Mouse (Mus musculus) hindbrain, embryonic 16.5 days (tissue): Measurements from ENCODE around the gene Rwdd3. TPM values are rescaled to one million over a fixed set of nuclear protein-coding genes. Genes with fewer than 3 reads are reported as not detected.

Experiments used
- ATAC-seq: fragments of 200-750 bp; cut with Nextera tagmentation; 2 replicates; pipeline ENCODE4 v1.8.0; 2017; ENCODE audit warnings: moderate TSS enrichment, moderate library complexity
- H3K27ac ChIP-seq: fragments of 300-500 bp; sonication (generic); 2 replicates; pipeline ENCODE4 v1.5.1; 2014; ENCODE audit warnings: low read depth, mild to moderate bottlenecking, control low read depth, low read length, moderate library complexity
- H3K27me3 ChIP-seq: fragments of 300-500 bp; sonication (generic); replicated peaks from 2 replicates; pipeline ENCODE4 v1.6.1; 2014; ENCODE audit warnings: low read length; ENCODE audit not compliant: control insufficient read depth, insufficient read depth
- H3K36me3 ChIP-seq: fragments of 300-500 bp; sonication (generic); 2 replicates; pipeline ENCODE4 v1.6.1; 2014; ENCODE audit warnings: mild to moderate bottlenecking, low read length, moderate library complexity, mixed read lengths; ENCODE audit not compliant: control insufficient read depth, insufficient read depth
- H3K4me1 ChIP-seq: fragments of 300-500 bp; sonication (generic); 2 replicates; pipeline ENCODE4 v1.6.1; 2014; ENCODE audit warnings: low read depth, low read length; ENCODE audit not compliant: control insufficient read depth, insufficient read depth
- H3K4me2 ChIP-seq: fragments of 300-500 bp; sonication (generic); 2 replicates; pipeline ENCODE4 v1.6.1; 2014; ENCODE audit warnings: mild to moderate bottlenecking, low read length, control low read depth, moderate library complexity
- H3K4me3 ChIP-seq: fragments of 300-500 bp; sonication (generic); 2 replicates; pipeline ENCODE4 v1.5.1; 2014; ENCODE audit warnings: mild to moderate bottlenecking, low read length, control low read depth, moderate library complexity
- H3K9ac ChIP-seq: fragments of 300-500 bp; sonication (generic); 2 replicates; pipeline ENCODE4 v1.6.1; 2014; ENCODE audit warnings: low read depth, mild to moderate bottlenecking, control low read depth, low read length, moderate library complexity
- H3K9me3 ChIP-seq: fragments of 300-500 bp; sonication (generic); 2 replicates; pipeline ENCODE4 v1.6.1; 2014; ENCODE audit warnings: mild to moderate bottlenecking, low read length, moderate library complexity; ENCODE audit not compliant: control insufficient read depth
- WGBS: fragments of 180-500 bp; shearing (Covaris S2); extraction: QIAGEN DNeasy Blood & Tissue Kit; methylation state at CpG from one replicate; pipeline ENCODE4 v1.1.7; 2014; 5-methylcytosine and 5-hydroxymethylcytosine counted together
- polyA plus RNA-seq: library from polyadenylated mRNA; unstranded; fragments of >200 nt; fragmentation: Nextera tagmentation; extraction: Ambion mirVana; gene quantifications from 2 replicates; pipeline ENCODE4 v1.2.1, GENCODE M21; 2015

Gene Rwdd3
- polyA plus RNA-seq, result 7.7 and 8.6 TPM in 2 replicates

DNA sequence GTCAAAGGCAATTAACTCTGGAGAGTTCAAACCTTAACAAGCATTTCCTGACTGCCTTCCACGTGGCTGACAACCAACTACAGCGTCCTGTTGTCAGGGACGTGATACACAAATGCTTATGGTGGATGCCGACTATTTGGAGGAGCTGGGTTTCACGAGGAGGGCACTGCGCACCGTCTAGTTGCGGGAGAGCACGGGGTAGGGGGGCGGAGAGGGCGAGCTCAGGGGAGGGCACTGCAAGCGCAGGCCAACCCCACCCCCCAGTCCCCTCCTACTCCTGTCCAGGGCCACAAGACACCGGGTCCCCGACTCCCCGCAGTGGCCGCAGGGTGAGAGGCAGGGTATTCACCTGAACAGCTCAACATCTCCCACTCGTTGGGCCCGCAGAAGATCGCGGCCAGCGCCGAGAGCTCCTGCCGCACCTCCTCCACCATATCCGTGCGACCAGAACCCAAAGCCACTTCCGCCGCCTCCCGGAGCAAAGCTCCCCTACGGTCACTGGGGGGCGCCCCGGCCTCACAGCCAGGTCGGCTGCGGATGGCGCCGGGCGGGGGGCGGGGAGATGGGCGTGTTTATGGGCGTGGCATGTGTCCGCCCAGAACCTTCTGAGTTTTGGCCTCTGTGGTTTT, at the start of gene Rwdd3:
Gene Rwdd3 (minus strand): TSS at position 453 of the 629 bp plus-strand sequence.
- Histone ChIP-seq H3K27me3 (no peaks in the 10 kb centered on the region), H3K4me2 (peak within 1 kb of the TSS; percentile 85), H3K4me3 (peak within 1 kb of the TSS; percentile 72), H3K9me3 (no peaks in the 10 kb centered on the region), H3K9ac (peak within 1 kb of the TSS; percentile 79), H3K27ac (peak within 1 kb of the TSS; percentile 71; the same call in 1 of the 2 replicates), H3K4me1 (no peaks in the 10 kb centered on the region), H3K36me3 (no peaks in the 10 kb centered on the region)
- under 1% methylated on average over 39 of the region's 40 CpGs for WGBS
- peak; percentile 95 for ATAC-seq

DNA sequence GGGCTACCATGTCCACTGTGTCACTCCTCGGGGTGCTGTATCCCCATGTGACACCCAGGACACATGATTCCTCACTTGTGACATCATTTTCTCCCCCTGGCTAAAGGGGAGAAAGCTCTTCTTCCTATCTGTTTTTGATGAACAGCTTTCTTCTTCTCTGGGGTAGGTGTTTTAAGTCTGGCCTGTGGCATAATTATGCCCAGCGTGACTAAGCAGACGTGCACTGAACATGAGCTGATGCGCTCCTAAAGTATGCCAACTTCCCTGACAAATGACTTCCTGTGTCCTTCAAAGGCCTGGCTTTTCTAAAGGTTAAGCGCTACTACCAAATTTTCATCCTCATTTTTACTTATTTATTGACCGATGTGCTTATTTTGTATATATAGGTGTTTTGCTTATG, 45.5 kb upstream of the Rwdd3 start:
- Histone ChIP-seq H3K9me3 (no peaks in the 10 kb centered on the region), H3K27ac (no peak overlapping the region), H3K36me3 (no peaks in the 10 kb centered on the region), H3K4me3 (no peak overlapping the region), H3K27me3 (no peaks in the 10 kb centered on the region), H3K4me1 (no peaks in the 10 kb centered on the region), H3K9ac (no peak overlapping the region), H3K4me2 (no peak overlapping the region)
- WGBS, result 83% methylated on average over 6 of the region's 6 CpGs
- no peak for ATAC-seq

DNA sequence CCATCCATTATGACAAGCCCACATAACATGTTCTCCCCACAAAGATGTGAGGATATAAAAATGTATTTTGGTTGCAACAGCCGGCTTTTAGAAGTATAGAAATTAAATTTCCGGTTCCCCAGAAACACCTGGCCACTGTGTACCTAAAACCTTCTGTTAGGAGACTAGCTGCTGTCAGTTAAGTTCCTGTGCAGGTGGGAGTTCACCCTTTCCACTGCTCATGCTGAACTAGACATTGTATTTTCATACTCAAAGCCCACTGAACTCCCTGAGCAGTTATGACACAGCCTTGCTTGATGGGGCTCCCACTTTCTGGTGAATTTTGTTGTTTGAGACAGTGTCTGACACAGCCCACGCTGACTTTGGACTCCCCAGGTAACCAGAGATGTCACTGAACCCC, 42.0 kb upstream of the Rwdd3 start:
- ATAC-seq, result no peak
- Histone ChIP-seq H3K9me3 (no peaks in the 10 kb centered on the region), H3K27me3 (no peaks in the 10 kb centered on the region), H3K36me3 (no peaks in the 10 kb centered on the region; the same call in 1 of the 2 replicates), H3K4me1 (no peaks in the 10 kb centered on the region), H3K27ac (no peak overlapping the region), H3K4me2 (no peak overlapping the region), H3K4me3 (no peak overlapping the region), H3K9ac (no peak overlapping the region)
- WGBS, result 72% methylated on average over 3 of the region's 3 CpGs

DNA sequence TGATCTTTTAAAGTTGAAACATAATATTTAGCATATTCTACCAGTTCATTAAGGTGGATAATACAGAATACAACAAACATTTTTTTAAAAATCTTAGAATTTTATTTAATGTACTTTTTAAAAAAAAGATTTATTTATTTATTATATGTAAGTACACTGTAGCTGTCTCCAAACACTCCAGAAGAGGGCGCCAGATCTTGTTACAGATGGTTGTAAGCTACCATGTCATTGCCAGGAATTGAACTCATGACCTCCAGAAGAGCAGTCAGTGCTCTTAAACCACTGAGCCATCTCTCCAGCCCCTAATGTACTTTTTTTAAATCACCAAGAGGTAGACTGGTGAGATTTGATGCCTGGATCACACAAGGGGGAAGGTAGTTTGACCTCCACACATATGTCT, 40.7 kb upstream of the Rwdd3 start:
- Histone ChIP-seq H3K4me2 (no peak overlapping the region), H3K9ac (no peak overlapping the region), H3K4me1 (no peaks in the 10 kb centered on the region), H3K36me3 (no peaks in the 10 kb centered on the region; the same call in 1 of the 2 replicates), H3K27ac (no peak overlapping the region), H3K27me3 (no peaks in the 10 kb centered on the region), H3K4me3 (no peak overlapping the region), H3K9me3 (no peaks in the 10 kb centered on the region)
- 38% methylated on average over 1 of the region's 1 CpGs for WGBS
- no peak for ATAC-seq

DNA sequence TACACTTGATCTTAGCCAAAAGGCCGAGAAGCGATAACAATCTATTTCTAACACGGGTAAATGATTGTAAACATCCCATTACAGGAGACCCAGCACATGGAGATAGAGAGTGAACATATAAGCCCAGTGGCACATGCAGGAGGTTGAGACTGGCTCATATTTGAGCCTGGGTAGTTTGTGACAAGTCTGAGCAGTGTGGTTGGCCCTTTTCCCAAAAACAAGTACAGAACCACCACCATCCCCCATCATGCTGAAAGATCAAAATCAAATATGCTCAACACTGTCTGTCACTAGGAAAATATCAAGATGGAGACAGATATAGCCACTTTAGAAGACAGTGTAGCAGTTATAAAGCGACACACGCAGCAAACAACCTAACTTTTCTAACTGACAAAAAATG, 37.5 kb upstream of the Rwdd3 start:
- 94% methylated on average over 5 of the region's 5 CpGs for WGBS
- Histone ChIP-seq H3K27ac (no peak overlapping the region), H3K9ac (no peak overlapping the region), H3K4me2 (no peak overlapping the region), H3K9me3 (no peaks in the 10 kb centered on the region), H3K36me3 (peaks cover 2% of the 10 kb centered on the region), H3K4me1 (no peaks in the 10 kb centered on the region), H3K4me3 (no peak overlapping the region), H3K27me3 (no peaks in the 10 kb centered on the region)
- ATAC-seq, result no peak

DNA sequence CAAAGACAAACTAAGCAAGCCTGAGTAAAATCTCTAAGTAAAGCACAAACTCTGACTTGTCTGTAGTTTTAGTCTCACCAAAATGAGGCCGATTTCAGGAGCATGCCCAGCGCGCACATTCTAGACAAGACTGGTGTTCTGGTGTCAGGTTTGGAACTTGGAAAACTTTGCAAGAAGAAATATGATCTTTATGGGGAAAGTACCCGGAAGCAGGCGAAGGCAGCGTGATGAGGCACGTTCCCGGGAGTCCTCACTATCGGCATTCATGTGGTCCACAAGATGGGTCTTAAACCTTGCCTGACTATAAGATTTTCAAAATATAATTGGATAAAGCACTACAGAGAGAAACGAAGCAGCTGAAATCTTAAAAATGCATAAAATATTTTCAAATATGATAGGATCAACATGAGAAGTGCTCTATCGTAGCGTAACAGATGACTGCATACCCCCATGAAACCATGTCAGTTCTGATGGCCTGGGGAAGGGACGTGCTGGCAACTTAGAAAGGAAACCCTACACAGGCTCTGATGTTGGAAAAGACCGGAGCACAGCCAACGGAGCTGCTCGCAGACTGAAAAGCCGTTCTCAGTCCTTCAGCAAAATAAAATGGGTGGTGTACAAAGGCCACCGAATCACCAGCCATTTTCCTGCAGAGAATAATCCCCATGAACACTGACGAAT, 34.8 kb upstream of the Rwdd3 start:
- no peaks in the 10 kb centered on the region for H3K9me3 ChIP-seq
- H3K27ac ChIP-seq, result no peak overlapping the region
- no peaks in the 10 kb centered on the region for H3K4me1 ChIP-seq
- no peak overlapping the region for H3K9ac ChIP-seq
- no peak overlapping the region for H3K4me3 ChIP-seq
- H3K36me3 ChIP-seq, result peaks cover 2% of the 10 kb centered on the region
- 91% methylated on average over 19 of the region's 19 CpGs for WGBS
- no peaks in the 10 kb centered on the region for H3K27me3 ChIP-seq
- ATAC-seq, result no peak
- no peak overlapping the region for H3K4me2 ChIP-seq

DNA sequence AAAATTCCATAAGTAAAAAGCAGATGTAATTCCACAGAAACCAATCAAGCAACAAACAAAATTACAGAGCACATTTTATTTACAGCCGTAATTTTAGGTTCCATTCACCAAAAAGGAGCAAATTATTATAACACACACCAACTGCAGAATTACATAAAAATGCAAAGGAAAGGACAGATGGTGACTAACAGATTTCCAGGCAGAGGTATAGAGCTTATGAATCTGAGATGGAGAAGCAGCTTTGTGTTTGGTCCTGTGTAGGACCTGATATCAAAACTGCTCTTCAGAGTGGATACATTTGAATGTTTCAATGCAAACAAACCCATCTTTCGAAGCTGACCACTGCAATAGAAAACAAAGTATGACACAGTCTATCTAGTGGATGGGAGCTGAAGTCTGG, 31.1 kb upstream of the Rwdd3 start:
- WGBS, result 86% methylated on average over 2 of the region's 2 CpGs
- H3K9me3 ChIP-seq, result no peaks in the 10 kb centered on the region
- no peak overlapping the region for H3K27ac ChIP-seq
- peaks cover 2% of the 10 kb centered on the region for H3K36me3 ChIP-seq
- H3K4me1 ChIP-seq, result no peaks in the 10 kb centered on the region
- H3K9ac ChIP-seq, result no peak overlapping the region
- ATAC-seq, result no peak
- H3K27me3 ChIP-seq, result no peaks in the 10 kb centered on the region
- H3K4me3 ChIP-seq, result no peak overlapping the region
- no peak overlapping the region for H3K4me2 ChIP-seq

DNA sequence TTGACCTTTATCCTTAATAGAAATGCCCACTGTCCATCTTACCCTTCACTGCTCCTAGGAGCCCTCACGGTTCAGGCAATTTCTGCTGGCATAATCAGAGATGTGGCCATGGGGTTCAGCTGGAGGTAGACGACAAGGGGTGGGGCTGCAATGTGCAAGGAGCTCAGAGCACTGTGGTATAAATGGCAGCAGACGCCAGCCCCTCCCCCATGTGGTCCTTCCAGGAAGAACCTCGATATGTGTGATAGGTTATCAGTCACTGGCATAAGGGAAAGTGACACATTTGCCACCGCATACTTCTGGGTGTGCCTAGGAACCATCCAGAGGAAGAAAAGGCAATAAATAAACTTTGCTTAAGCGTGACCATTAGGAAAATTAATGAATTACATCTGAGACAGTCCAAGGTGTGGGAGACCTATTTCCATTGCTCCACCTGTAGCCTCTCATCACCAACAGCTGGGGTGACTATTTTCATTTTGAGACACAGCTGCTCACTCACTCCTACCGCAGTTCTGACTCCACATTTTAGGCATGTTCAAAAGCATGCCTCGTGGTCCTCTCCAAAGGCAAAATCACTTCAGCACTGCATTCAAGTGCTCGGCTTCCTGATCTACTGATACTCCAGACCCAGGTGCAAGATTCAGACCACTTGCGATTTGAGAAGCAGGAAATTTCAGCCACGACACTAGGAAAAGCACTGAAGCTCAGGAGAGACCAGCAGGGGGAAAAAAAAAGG, 29.7 kb upstream of the Rwdd3 start:
- Histone ChIP-seq H3K27ac (no peak overlapping the region), H3K36me3 (no peaks in the 10 kb centered on the region), H3K9me3 (no peaks in the 10 kb centered on the region), H3K27me3 (no peaks in the 10 kb centered on the region), H3K4me1 (no peaks in the 10 kb centered on the region), H3K4me3 (no peak overlapping the region), H3K9ac (no peak overlapping the region), H3K4me2 (no peak overlapping the region)
- no peak for ATAC-seq
- WGBS, result 61% methylated on average over 11 of the region's 11 CpGs

DNA sequence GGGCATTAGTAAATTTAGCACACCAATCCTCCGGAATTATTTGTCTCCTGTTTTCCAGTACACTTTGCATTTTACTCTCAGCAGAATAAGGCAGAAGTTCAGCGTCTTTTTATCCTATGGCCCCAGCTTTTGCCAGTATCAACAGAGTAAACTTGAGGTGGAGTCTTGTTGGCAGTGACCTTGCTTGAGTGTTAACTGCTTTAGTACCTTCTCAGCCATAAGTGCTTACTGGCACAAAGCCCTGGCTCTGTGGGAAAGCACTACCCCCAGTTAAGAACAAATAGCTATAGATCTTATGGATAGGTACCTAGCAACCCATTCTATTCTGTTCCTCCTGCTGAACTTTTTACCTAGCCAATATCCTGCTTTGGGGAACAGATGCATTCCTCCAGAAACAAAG, 17.7 kb upstream of the Rwdd3 start:
- Histone ChIP-seq H3K9me3 (no peaks in the 10 kb centered on the region), H3K4me2 (no peak overlapping the region), H3K36me3 (no peaks in the 10 kb centered on the region), H3K4me3 (no peak overlapping the region), H3K27me3 (no peaks in the 10 kb centered on the region), H3K4me1 (no peaks in the 10 kb centered on the region), H3K27ac (no peak overlapping the region), H3K9ac (no peak overlapping the region)
- WGBS, result 82% methylated on average over 2 of the region's 2 CpGs
- no peak for ATAC-seq
